Mouse (Mus musculus): Measurements from ENCODE around the gene Fndc11. TPM values are rescaled to one million over a fixed set of nuclear protein-coding genes. Genes with fewer than 3 reads are reported as not detected.

Gene Fndc11
- total and polyA plus RNA-seq, 2 experiments from 2014 or later = 0.25 to 2.2 TPM

- Histone ChIP-seq H3K4me3 (ENCODE audit: low read length) (no peak overlapping the region), H3K9ac (replicated peaks; ENCODE audit: low read length) (no peak overlapping the region), H3K27me3 (ENCODE audit: insufficient read depth, low read length) (no peaks in the 10 kb centered on the region), H3K27ac (no peak overlapping the region), H3K9me3 (ENCODE audit: low read length) (0 out of 2 replicates have a peak, but pooled peaks cover 2% of the 10 kb centered on the region), H3K4me2 (ENCODE audit: low read depth, low read length) (no peak overlapping the region), H3K4me1 (ENCODE audit: insufficient read depth, low read length) (no peaks in the 10 kb centered on the region), H3K36me3 (ENCODE audit: insufficient read depth, low read length) (no peaks in the 10 kb centered on the region)
- WGBS = 29% methylated on average over 2 of the region's 2 CpGs
- no peak for ATAC-seq
- no peak for DNase-seq (ENCODE audit: low spot score)
- no peak for TF ChIP-seq CTCF (IDR thresholded peaks at IDR 0.05; ENCODE audit: low read depth)
These were observed 25.2 kb downstream of the Fndc11 start for GRCm38 (mm10) chr2:181245031-181245430.

GRCm38 (mm10) chr2:181249217-181249616 is 29.4 kb downstream of the Fndc11 start:
- no peak for ATAC-seq
- no peaks in the 10 kb centered on the region for H3K27me3 ChIP-seq (ENCODE audit: insufficient read depth, low read length)
- no peak overlapping the region for H3K4me2 ChIP-seq (ENCODE audit: low read depth, low read length)
- H3K27ac ChIP-seq = no peak overlapping the region
- no peak for TF ChIP-seq CTCF (IDR thresholded peaks at IDR 0.05; ENCODE audit: low read depth)
- H3K9me3 ChIP-seq (ENCODE audit: low read length) = 0 out of 2 replicates have a peak, but pooled peaks cover 2% of the 10 kb centered on the region
- no peaks in the 10 kb centered on the region for H3K4me1 ChIP-seq (ENCODE audit: insufficient read depth, low read length)
- 88% methylated on average over 10 of the region's 10 CpGs for WGBS
- H3K36me3 ChIP-seq (ENCODE audit: insufficient read depth, low read length) = peaks cover 22% of the 10 kb centered on the region
- DNase-seq (ENCODE audit: low spot score) = no peak
- no peak overlapping the region for H3K9ac ChIP-seq (replicated peaks; ENCODE audit: low read length)
- H3K4me3 ChIP-seq (ENCODE audit: low read length) = no peak overlapping the region

GRCm38 (mm10) chr2:181251841-181252240 is 32.0 kb downstream of the Fndc11 start:
- no peaks in the 10 kb centered on the region for H3K27me3 ChIP-seq (ENCODE audit: insufficient read depth, low read length)
- 0 out of 2 replicates have a peak, but pooled peaks cover 2% of the 10 kb centered on the region for H3K9me3 ChIP-seq (ENCODE audit: low read length)
- no peak overlapping the region for H3K4me2 ChIP-seq (ENCODE audit: low read depth, low read length)
- no peak for DNase-seq (ENCODE audit: low spot score)
- ATAC-seq = no peak
- 92% methylated on average over 1 of the region's 1 CpGs for WGBS
- H3K4me1 ChIP-seq (ENCODE audit: insufficient read depth, low read length) = no peaks in the 10 kb centered on the region
- no peak overlapping the region for H3K9ac ChIP-seq (replicated peaks; ENCODE audit: low read length)
- TF ChIP-seq CTCF (IDR thresholded peaks at IDR 0.05; ENCODE audit: low read depth) = no peak
- H3K27ac ChIP-seq = no peak overlapping the region
- H3K36me3 ChIP-seq (ENCODE audit: insufficient read depth, low read length) = peaks cover 44% of the 10 kb centered on the region
- H3K4me3 ChIP-seq (ENCODE audit: low read length) = no peak overlapping the region

- H3K9me3 ChIP-seq (ENCODE audit: low read length) = no peaks in the 10 kb centered on the region
- no peak for TF ChIP-seq CTCF (IDR thresholded peaks at IDR 0.05; ENCODE audit: low read depth)
- H3K9ac ChIP-seq (replicated peaks; ENCODE audit: low read length) = no peak overlapping the region
- DNase-seq (ENCODE audit: low spot score) (no peak), ATAC-seq (no peak)
- peaks cover 55% of the 10 kb centered on the region for H3K36me3 ChIP-seq (ENCODE audit: insufficient read depth, low read length)
- WGBS = 94% methylated on average over 1 of the region's 1 CpGs
- H3K4me3 ChIP-seq (ENCODE audit: low read length) = no peak overlapping the region
- H3K27ac ChIP-seq = no peak overlapping the region
- no peaks in the 10 kb centered on the region for H3K27me3 ChIP-seq (ENCODE audit: insufficient read depth, low read length)
- H3K4me2 ChIP-seq (ENCODE audit: low read depth, low read length) = no peak overlapping the region
- H3K4me1 ChIP-seq (ENCODE audit: insufficient read depth, low read length) = no peaks in the 10 kb centered on the region
These were observed 33.4 kb downstream of the Fndc11 start for GRCm38 (mm10) chr2:181253248-181253647.

- Histone ChIP-seq H3K4me2 (ENCODE audit: low read depth, low read length) (no peak overlapping the region), H3K4me3 (ENCODE audit: low read length) (no peak overlapping the region), H3K4me1 (ENCODE audit: insufficient read depth, low read length) (no peaks in the 10 kb centered on the region), H3K27me3 (ENCODE audit: insufficient read depth, low read length) (no peaks in the 10 kb centered on the region), H3K9ac (replicated peaks; ENCODE audit: low read length) (no peak overlapping the region), H3K36me3 (ENCODE audit: insufficient read depth, low read length) (peaks cover 43% of the 10 kb centered on the region), H3K27ac (no peak overlapping the region), H3K9me3 (ENCODE audit: low read length) (no peaks in the 10 kb centered on the region)
- 91% methylated on average over 2 of the region's 2 CpGs for WGBS
- ATAC-seq = no peak
- TF ChIP-seq CTCF (IDR thresholded peaks at IDR 0.05; ENCODE audit: low read depth) = no peak
- no peak for DNase-seq (ENCODE audit: low spot score)
These were observed 47.0 kb downstream of the Fndc11 start for GRCm38 (mm10) chr2:181266839-181267238.

GRCm38 (mm10) chr2:181272092-181272491 is 52.3 kb downstream of the Fndc11 start:
- H3K36me3 ChIP-seq (ENCODE audit: insufficient read depth, low read length) = peaks cover 22% of the 10 kb centered on the region
- no peaks in the 10 kb centered on the region for H3K4me1 ChIP-seq (ENCODE audit: insufficient read depth, low read length)
- no peak overlapping the region for H3K27ac ChIP-seq
- DNase-seq (ENCODE audit: low spot score) = no peak
- 88% methylated on average over 2 of the region's 2 CpGs for WGBS
- H3K9me3 ChIP-seq (ENCODE audit: low read length) = no peaks in the 10 kb centered on the region
- no peak overlapping the region for H3K4me3 ChIP-seq (ENCODE audit: low read length)
- ATAC-seq = no peak
- TF ChIP-seq CTCF (IDR thresholded peaks at IDR 0.05; ENCODE audit: low read depth) = no peak
- no peak overlapping the region for H3K9ac ChIP-seq (replicated peaks; ENCODE audit: low read length)
- H3K4me2 ChIP-seq (ENCODE audit: low read depth, low read length) = no peak overlapping the region
- H3K27me3 ChIP-seq (ENCODE audit: insufficient read depth, low read length) = no peaks in the 10 kb centered on the region

Other genes starting within 250 kb of the Fndc11 start
- 0.47 and 0.68 TPM in 2 replicates for gene Col20a1, start 233.5 kb upstream of the Fndc11 start, total RNA-seq (2014; rRNA removed)
- 0.09 and 0.28 TPM in 2 replicates for gene Col20a1, start 233.5 kb upstream of the Fndc11 start, polyA plus RNA-seq (2015; fragmentation: Nextera tagmentation; extraction: Ambion mirVana)
- gene Chrna4, start 176.5 kb upstream of the Fndc11 start, total RNA-seq (2014; rRNA removed) = 50.5 and 52.7 TPM in 2 replicates
- 35.2 and 41.4 TPM in 2 replicates for gene Chrna4, start 176.5 kb upstream of the Fndc11 start, polyA plus RNA-seq (2015; fragmentation: Nextera tagmentation; extraction: Ambion mirVana)
- 128 and 142 TPM in 2 replicates for gene Kcnq2, start 84.7 kb upstream of the Fndc11 start, total RNA-seq (2014; rRNA removed)
- gene Kcnq2, start 84.7 kb upstream of the Fndc11 start, polyA plus RNA-seq (2015; fragmentation: Nextera tagmentation; extraction: Ambion mirVana) = 32.3 and 34.6 TPM in 2 replicates
- 304 and 351 TPM in 2 replicates for gene Eef1a2, start 63.0 kb upstream of the Fndc11 start, total RNA-seq (2014; rRNA removed)
- gene Eef1a2, start 63.0 kb upstream of the Fndc11 start, polyA plus RNA-seq (2015; fragmentation: Nextera tagmentation; extraction: Ambion mirVana) = 24.7 and 26.7 TPM in 2 replicates
- gene Ppdpf, start 32.8 kb upstream of the Fndc11 start, total RNA-seq (2014; rRNA removed) = 300 and 340 TPM in 2 replicates
- 329 and 347 TPM in 2 replicates for gene Ppdpf, start 32.8 kb upstream of the Fndc11 start, polyA plus RNA-seq (2015; fragmentation: Nextera tagmentation; extraction: Ambion mirVana)
- not detected in 2 replicates for gene Ptk6, start 17.2 kb upstream of the Fndc11 start, total RNA-seq (2014; rRNA removed)
- not detected in 2 replicates for gene Ptk6, start 17.2 kb upstream of the Fndc11 start, polyA plus RNA-seq (2015; fragmentation: Nextera tagmentation; extraction: Ambion mirVana)
- gene Srms, start 6.8 kb upstream of the Fndc11 start, total RNA-seq (2014; rRNA removed) = 0.07 and 0.47 TPM in 2 replicates
- gene Srms, start 6.8 kb upstream of the Fndc11 start, polyA plus RNA-seq (2015; fragmentation: Nextera tagmentation; extraction: Ambion mirVana) = 0.09 and 0.18 TPM in 2 replicates
- 2.8 and 5.7 TPM in 2 replicates for gene Helz2, start 22.0 kb downstream of the Fndc11 start, total RNA-seq (2014; rRNA removed)
- gene Helz2, start 22.0 kb downstream of the Fndc11 start, polyA plus RNA-seq (2015; fragmentation: Nextera tagmentation; extraction: Ambion mirVana) = 0.19 and 0.24 TPM in 2 replicates
- 19.2 and 25.2 TPM in 2 replicates for gene Gmeb2, start 68.0 kb downstream of the Fndc11 start, total RNA-seq (2014; rRNA removed)
- 8.6 and 8.9 TPM in 2 replicates for gene Gmeb2, start 68.0 kb downstream of the Fndc11 start, polyA plus RNA-seq (2015; fragmentation: Nextera tagmentation; extraction: Ambion mirVana)
- gene Stmn3, start 94.5 kb downstream of the Fndc11 start, total RNA-seq (2014; rRNA removed) = 1,221 and 1,263 TPM in 2 replicates
- gene Stmn3, start 94.5 kb downstream of the Fndc11 start, polyA plus RNA-seq (2015; fragmentation: Nextera tagmentation; extraction: Ambion mirVana) = 1,758 and 1,824 TPM in 2 replicates
- 52.2 and 97.2 TPM in 2 replicates for gene Rtel1, start 99.7 kb downstream of the Fndc11 start, total RNA-seq (2014; rRNA removed)
- gene Rtel1, start 99.7 kb downstream of the Fndc11 start, polyA plus RNA-seq (2015; fragmentation: Nextera tagmentation; extraction: Ambion mirVana) = 21.6 and 28.0 TPM in 2 replicates
- 66.3 and 85.3 TPM in 2 replicates for gene Zgpat, start 144.9 kb downstream of the Fndc11 start, total RNA-seq (2014; rRNA removed)
- gene Zgpat, start 144.9 kb downstream of the Fndc11 start, polyA plus RNA-seq (2015; fragmentation: Nextera tagmentation; extraction: Ambion mirVana) = 37.5 and 40.6 TPM in 2 replicates
- 13.0 and 14.7 TPM in 2 replicates for gene Arfrp1, start 145.4 kb downstream of the Fndc11 start, total RNA-seq (2014; rRNA removed)
- 70.7 TPM in 2 replicates for gene Arfrp1, start 145.4 kb downstream of the Fndc11 start, polyA plus RNA-seq (2015; fragmentation: Nextera tagmentation; extraction: Ambion mirVana)
- 49.0 and 62.1 TPM in 2 replicates for gene Lime1, start 160.1 kb downstream of the Fndc11 start, total RNA-seq (2014; rRNA removed)
- 24.1 and 26.2 TPM in 2 replicates for gene Lime1, start 160.1 kb downstream of the Fndc11 start, polyA plus RNA-seq (2015; fragmentation: Nextera tagmentation; extraction: Ambion mirVana)
- gene Zbtb46, start 239.4 kb downstream of the Fndc11 start, total RNA-seq (2014; rRNA removed) = 29.0 and 33.0 TPM in 2 replicates
- 17.0 and 19.2 TPM in 2 replicates for gene Zbtb46, start 239.4 kb downstream of the Fndc11 start, polyA plus RNA-seq (2015; fragmentation: Nextera tagmentation; extraction: Ambion mirVana)

Measured in hindbrain, postnatal 0 days (tissue).